Mouse (Mus musculus): ENCODE results near the gene Gm49392. TPM values are rescaled to one million over a fixed set of nuclear protein-coding genes. Genes with fewer than 3 reads are reported as not detected.

The Gm49392 gene
- polyA plus RNA-seq (2012; rRNA removed), result not detected in 2 replicates

DNA sequence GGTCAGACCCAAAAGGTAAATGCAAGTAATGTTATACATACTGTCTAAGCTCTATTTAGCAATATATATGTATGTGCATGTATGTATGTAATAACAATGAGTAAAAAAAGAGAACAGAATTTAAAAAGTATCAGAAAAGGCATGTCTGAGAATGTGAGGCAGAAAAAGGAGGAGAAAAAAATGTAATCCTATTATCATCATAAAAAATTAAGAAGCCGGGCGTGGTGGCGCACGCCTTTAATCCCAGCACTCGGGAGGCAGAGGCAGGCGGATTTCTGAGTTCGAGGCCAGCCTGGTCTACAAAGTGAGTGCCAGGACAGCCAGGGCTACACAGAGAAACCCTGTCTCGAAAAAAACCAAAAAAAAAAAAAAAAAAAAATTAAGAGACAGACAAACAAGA is at the start of gene Gm49392:
Gene Gm49392, minus strand, starts transcription at position 101 of the 400 bp plus-strand sequence.

DNA sequence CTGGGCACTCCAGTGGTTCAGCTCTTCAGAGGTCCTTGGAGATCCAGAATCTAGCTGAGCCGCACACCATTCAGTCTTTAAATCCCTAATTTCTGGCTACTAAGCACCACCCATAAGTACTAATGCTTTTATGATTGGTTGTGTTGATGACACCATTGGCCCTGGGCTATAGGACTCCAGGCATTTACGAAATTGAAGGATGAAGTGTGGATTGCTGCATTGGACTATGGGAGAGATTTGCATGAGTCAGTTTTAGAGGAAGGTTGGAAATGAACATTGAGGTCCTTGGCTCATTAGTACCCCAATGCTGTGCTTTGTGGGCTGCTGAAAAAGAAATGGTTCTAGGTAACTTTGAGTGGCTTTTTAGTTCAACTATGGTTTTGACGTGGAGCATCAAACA is 45.2 kb upstream of the Gm49392 start, which contains the start of gene Tpbpa:
Gene Tpbpa, minus strand, starts transcription at position 101 of the 400 bp plus-strand sequence.

DNA sequence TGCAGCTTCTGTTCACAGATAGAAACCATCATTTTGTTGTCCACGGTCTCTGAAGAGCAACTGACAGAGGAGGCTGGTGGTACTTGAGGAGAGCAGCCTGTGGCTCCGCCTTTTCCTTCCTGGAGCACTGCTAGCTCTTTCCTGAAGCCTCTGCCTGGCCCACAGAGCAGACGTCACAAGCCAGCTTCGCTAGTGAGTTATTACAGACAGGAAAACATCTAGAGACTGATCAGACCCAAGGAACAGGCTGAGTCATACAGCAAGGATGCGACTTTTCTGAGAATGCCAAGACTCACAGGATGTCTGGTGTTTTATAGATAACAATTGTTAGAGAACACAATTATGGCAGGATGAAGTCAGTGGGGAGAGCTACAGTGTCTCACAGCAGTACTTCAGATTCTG is 39.8 kb upstream of the Gm49392 start, which contains the start of the genes Gm49391 and Ctla2a:
Gene Gm49391, minus strand, starts transcription at position 72 of the 402 bp plus-strand sequence.
Gene Ctla2a, minus strand, starts transcription at position 126 of the 402 bp plus-strand sequence.

DNA sequence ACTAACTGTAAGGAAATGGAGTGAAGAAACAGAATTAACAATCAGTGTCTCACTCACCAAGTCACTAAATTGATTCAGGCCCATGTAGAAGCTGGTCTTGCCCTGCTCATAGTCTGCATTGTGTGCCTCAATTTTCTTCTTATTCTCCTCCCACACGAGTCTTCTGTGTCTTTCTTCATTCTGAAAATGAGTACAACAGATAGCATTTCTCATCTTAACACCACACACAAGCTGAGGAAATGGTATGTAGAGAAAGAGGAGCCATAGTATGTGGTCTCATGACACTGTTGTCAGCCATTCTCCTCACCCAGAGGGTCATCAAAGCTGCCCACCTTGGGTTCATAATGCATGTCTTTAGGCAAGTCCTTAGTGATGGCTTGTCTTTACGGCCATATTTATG is 38.8 kb upstream of the Gm49392 start, which contains the start of gene Gm49393:
Gene Gm49393, minus strand, starts transcription at position 101 of the 400 bp plus-strand sequence.

DNA sequence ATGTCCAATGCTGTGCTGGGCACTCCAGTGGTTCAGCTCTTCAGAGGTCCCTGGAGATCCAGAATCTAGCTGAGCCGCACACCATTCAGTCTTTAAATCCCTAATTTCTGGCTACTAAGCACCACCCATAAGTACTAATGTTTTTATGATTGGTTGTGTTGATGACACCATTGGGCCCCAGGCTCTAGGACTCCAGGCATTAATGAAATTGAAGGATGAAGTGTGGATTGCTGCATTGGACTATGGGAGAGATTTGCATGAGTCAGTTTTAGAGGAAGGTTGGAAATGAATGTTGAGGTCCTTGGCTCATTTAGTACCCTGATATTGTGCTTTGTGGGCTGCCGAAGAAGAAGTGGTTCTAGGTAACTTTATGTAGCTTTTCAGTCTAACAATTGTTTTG is 8.1 kb upstream of the Gm49392 start, which contains the start of gene Tpbpb:
Gene Tpbpb, minus strand, starts transcription at position 101 of the 400 bp plus-strand sequence.

DNA sequence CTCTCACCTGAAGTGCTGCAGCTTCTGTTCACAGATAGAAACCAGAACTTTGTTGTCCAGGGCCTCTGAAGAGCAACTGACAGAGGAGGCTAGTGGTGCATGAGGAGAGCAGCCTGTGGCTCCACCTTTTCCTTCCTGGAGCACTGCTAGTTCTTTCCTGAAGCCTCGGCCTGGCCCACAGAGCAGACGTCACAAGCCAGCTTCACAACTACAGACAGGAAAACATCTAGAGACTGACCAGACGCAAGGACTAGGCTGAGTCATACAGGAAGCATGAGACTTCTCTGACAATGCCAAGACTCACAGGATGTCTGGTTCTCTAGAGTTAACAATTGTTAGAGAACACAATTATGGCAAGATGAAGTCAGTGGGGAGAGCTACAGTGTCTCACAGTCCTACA is 634 bp upstream of the Gm49392 start, which contains the start of gene Ctla2b:
Gene Ctla2b, minus strand, starts transcription at position 120 of the 400 bp plus-strand sequence.

DNA sequence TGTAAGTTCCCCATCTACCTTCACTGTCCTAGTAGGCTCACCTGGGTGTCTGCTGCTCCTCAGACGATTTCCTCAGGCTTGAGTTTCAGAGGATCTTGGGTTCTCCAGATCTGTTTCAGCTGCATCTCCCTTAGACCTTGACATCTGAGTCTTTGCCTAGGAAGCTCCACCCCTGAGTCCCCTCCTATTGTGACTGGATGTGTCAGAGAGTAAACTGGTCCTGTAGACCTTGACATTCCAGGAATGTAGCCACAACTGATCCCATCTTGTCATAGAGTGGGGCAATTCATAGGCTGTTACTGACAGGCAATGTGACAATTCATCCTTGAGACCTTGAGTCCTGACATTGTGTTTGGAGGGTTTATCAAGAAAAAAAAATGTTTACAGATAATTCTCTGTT is 32.4 kb downstream of the Gm49392 start, which contains the start of gene 4930486L24Rik:
Gene 4930486L24Rik, minus strand, starts transcription at position 195 of the 400 bp plus-strand sequence.

DNA sequence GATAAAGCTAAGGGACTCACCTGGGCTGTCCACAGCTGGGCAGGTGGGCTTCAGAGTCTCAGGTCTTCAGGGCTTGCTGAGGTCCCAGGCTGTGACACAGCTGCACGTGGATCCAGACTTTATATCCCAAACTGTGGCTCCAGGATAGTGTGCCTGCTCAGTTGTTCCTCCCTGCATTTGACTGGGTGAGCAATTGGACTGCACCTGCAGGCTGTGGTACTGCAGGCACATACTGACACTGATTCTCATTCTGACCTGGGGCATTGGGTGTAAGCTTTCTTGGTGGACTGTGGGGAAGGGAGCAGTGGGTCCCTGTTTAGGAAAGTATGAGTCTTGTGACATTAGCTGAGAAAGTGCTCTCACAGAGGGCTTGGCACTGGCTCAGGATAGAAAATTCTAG is 93.9 kb downstream of the Gm49392 start, which contains the start of gene Ctsll3:
Gene Ctsll3, minus strand, starts transcription at position 101 of the 400 bp plus-strand sequence.

Other genes with a start within 250 kb of the Gm49392 start
- not detected in 2 replicates for gene BC051665, start 110.5 kb downstream of the Gm49392 start, polyA plus RNA-seq (2012; rRNA removed)
- gene Ctsll3, start 94.0 kb downstream of the Gm49392 start, polyA plus RNA-seq (2012; rRNA removed), result not detected in 2 replicates
- gene 4930486L24Rik, start 32.4 kb downstream of the Gm49392 start, polyA plus RNA-seq (2012; rRNA removed), result not detected in 2 replicates
- gene Ctla2b, start 553 bp upstream of the Gm49392 start, polyA plus RNA-seq (2012; rRNA removed), result 0.10 and 0.53 TPM in 2 replicates
- not detected in 2 replicates for gene Tpbpb, start 8.0 kb upstream of the Gm49392 start, polyA plus RNA-seq (2012; rRNA removed)
- gene Gm49393, start 38.7 kb upstream of the Gm49392 start, polyA plus RNA-seq (2012; rRNA removed), result not detected in 2 replicates
- 0.08 and 0.12 TPM in 2 replicates for gene Gm49391, start 39.7 kb upstream of the Gm49392 start, polyA plus RNA-seq (2012; rRNA removed)
- 0.63 and 1.1 TPM in 2 replicates for gene Ctla2a, start 39.7 kb upstream of the Gm49392 start, polyA plus RNA-seq (2012; rRNA removed)
- not detected in 2 replicates for gene Tpbpa, start 45.1 kb upstream of the Gm49392 start, polyA plus RNA-seq (2012; rRNA removed)
- gene Ctsj, start 109.1 kb upstream of the Gm49392 start, polyA plus RNA-seq (2012; rRNA removed), result not detected in 2 replicates
- gene Ctsq, start 143.7 kb upstream of the Gm49392 start, polyA plus RNA-seq (2012; rRNA removed), result not detected in 2 replicates